Mouse (Mus musculus) ovary, adult 18-20 months (tissue): ENCODE data around the gene Scg3.
A peak's percentile ranks its signal among the peaks of the same experiment; 100 is the strongest.
"Not testable (repeated sequence)": the region's sequence is repeated elsewhere in the genome, so short reads cannot be mapped to it uniquely, and the experiment has no call there.

ENCODE experiments used
- DNase-seq: peaks from one replicate; pipeline ENCODE4 v3.0.0; 2022; ENCODE audit warnings: low spot score, mixed read lengths

Gene Scg3

DNA sequence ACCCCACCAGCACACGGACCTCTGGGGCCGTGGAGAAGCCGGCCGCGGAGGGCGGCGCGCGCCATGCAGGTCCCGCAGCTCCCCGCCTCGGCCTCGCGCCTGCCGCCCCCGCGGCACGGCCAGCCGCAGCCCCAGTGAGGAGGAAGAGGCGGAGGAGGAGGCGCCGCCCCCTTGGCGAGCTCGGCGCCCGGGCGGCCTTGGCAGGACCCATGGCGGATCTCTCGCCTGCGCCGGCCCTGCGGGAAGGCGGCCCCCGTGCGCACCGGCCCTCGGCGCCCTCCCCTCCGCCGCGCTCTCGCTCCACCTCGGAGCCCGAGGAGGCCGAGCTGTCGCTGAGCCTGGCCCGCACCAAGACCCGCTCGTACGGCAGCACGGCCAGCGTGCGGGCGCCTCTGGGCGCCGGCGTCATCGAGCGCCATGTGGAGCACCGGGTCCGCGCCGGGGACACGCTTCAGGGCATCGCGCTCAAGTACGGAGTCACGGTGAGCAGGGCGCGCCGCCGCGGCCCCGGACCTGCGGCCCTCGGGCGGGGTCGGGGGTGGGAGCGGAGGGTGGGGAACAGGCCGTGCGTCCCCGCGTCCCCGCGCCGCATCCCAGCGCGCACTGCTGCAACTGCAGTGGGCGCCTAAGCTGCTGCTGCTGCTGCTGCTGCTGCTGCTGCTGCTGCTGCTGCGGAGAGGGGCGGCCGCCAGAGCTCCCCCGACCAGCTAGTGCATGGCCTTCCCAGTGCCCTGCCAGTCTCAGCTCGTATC, 58.1 kb downstream of the Scg3 start, which contains the start of gene Lysmd2:
Gene Lysmd2, plus strand, starts transcription at position 186 of the 752 bp plus-strand sequence.
- peak; percentile 81 for DNase-seq

DNA sequence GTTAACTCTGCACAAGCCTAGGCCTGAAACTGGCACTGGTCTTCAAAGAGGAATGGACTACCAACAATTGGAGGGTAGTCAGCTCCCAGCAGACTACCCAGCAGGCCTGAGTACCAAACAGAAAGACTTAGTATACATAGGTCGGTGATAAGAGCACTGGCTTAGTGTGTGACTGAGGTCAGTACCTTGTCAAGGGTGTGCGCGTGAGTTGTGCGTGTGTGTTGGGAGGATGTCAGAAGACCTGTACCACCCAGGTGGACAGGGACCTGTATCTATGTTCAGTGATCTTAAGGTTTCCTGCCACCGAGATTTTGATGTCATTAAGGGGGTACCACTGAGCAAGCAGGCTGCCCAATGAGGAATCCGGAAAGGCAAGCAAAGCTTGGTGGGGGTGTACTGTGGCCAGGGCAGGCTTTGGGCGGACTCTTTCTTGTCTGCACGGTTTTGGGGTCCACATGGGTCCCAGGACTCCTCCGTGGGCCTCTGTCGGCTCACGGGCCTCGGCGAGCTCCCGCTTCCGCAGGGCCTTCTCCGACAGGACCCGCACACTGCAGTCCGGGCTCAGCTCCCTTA, 58.8 kb downstream of the Scg3 start:
- DNase-seq = no peak

DNA sequence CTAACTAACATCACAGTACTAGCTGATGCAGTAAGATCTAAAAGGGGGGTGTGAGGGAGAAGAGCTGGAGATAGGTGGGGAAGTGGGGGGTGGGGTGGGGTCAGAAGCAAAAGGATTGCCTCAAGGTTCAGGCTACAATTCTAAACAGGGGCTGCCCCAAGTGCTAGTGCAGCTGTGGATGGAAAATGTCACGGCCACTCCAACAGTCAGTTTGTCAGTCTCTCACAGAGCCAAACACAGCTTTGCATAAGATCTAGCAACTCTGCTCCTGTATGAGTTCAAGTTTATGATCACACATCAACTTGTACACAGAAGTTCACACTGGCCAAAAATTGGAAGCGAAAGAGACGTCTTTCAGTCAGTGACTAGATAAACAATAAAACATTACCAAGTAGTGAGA, 62.4 kb downstream of the Scg3 start:
- DNase-seq = no peak

DNA sequence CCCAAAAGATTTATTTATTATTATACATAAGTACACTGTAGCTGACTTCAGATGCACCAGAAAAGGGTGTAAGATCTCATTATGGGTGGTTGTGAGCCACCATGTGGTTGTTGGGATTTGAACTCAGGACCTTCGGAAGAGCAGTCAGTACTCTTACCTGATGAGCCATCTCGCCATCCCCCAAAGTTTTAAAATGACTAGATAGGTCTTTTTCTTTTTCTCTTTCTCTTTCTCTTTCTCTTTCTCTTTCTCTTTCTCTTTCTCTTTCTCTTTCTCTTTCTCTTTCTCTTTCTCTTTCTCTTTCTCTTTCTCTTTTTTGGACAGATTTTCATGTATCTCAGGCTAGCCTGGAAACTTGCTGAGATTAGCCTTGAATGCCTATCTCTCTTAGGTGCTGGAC, 64.1 kb downstream of the Scg3 start:
- DNase-seq = not testable (repeated sequence)

- no peak for DNase-seq
Observed at GRCm38 (mm10) chr9:75618836-75619400, 64.9 kb downstream of the Scg3 start.

DNA sequence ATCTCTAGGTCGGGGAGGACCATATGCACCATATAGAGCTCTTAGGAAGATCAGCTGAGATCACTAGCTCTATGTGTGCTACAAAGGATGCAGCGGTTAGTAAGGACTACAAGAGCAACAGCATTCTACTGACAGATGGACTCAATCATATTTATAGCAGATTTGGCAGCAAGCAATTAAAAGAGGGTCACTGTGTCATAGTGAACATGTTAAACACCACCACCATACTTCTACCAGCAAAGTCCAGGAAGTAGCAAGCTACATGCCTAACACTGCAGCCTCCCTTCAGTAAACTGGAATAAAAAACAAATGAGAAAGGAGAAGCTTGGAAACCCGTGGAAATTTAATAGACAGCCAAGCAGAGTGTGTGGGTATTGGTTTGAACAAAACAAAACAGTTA, 67.3 kb downstream of the Scg3 start:
- no peak for DNase-seq

GRCm38 (mm10) chr9:75610571-75611493, 73.0 kb downstream of the Scg3 start, which contains the start of gene Tmod2:
Gene Tmod2, minus strand, starts transcription at chr9:75611325.
- peak; percentile 24 for DNase-seq

- DNase-seq = no peak
Observed at GRCm38 (mm10) chr9:75609965-75610364, 73.9 kb downstream of the Scg3 start.

DNA sequence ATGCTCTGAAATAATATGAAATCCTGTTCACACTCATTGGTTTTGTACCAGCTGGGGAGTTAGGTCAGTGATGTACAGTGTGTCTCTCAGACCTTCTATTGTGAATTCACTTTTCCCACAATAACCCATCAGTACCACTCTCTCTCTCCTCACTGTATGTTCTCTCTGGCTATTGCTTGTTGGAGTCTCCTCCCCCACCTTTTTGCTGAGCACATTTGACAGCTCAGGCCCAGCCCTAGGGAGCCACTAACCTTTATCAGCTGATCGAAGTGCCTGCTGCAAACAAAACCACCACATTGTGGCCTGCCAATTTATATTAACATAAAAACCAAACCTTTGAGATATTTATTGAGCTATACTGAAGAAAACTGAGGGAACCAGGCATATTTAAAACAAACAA, 74.4 kb downstream of the Scg3 start:
- no peak for DNase-seq

GRCm38 (mm10) chr9:75607496-75607895, 76.4 kb downstream of the Scg3 start:
- DNase-seq = no peak

GRCm38 (mm10) chr9:75601510-75601909, 82.3 kb downstream of the Scg3 start:
- no peak for DNase-seq

DNA sequence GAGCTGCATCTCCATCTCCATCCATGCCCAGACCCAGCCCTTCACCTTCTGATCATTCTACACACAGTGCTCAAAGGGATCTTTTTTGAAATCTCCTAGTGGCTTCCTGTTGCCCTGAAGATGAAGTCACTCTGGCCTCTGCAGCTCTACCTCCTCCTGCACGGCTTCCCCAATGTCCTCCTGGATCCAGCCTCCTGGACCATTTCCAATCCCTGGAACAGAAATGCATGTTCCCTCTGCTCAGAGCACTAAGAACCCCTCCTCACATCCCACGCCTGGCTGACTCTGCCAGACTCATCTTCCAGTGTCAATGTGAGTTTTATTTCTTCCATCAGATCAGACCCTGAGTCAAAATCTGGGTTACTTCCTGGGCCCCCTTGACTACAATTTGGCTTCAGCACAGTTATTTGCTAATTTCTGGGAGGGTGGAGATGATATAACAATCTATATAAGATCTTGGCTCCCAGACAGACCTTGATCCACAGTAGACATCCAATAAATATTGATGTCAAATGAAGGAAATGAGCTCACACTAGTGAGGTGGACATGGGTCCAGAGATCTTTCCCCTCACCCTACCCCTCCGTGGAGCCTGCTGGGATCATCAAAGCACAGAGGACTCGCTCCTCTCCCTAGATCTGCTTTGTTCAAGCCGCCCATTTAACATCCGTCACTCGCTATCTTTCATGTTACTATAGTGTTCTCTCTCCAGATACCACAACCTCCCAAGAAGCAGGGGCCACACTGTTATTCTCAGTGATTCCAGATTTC, 83.5 kb downstream of the Scg3 start:
- no peak for DNase-seq

- DNase-seq = no peak
Observed at GRCm38 (mm10) chr9:75599191-75599841, 84.5 kb downstream of the Scg3 start.

GRCm38 (mm10) chr9:75597596-75597995, 86.3 kb downstream of the Scg3 start:
- DNase-seq = no peak

GRCm38 (mm10) chr9:75597036-75597435, 86.8 kb downstream of the Scg3 start:
- no peak for DNase-seq

DNA sequence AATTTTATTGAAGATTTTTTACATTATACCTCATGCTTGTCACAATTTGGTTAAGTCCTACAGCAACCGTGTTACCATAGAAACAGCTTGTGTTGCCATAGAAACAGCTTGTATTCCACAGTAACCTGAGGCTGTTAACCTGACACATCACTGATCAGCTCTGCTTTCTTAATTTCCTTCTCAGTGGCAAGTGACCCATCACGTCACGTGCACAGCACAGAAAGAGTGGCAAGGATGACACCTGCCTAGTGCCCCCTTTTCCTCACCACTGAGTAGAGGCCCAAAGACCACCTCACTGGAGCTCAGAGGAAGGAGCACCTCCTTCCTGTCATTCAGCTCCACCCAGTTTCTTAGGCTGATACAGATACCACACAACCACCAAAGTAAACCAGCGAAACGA, 90.4 kb downstream of the Scg3 start:
- no peak for DNase-seq
